Mouse (Mus musculus): ENCODE results near the gene C330021F23Rik.
A peak's percentile ranks its signal among the peaks of the same experiment; 100 is the strongest.
"Not testable (repeated sequence)": the region's sequence is repeated elsewhere in the genome, so short reads cannot be mapped to it uniquely, and the experiment has no call there.

The C330021F23Rik gene

DNA sequence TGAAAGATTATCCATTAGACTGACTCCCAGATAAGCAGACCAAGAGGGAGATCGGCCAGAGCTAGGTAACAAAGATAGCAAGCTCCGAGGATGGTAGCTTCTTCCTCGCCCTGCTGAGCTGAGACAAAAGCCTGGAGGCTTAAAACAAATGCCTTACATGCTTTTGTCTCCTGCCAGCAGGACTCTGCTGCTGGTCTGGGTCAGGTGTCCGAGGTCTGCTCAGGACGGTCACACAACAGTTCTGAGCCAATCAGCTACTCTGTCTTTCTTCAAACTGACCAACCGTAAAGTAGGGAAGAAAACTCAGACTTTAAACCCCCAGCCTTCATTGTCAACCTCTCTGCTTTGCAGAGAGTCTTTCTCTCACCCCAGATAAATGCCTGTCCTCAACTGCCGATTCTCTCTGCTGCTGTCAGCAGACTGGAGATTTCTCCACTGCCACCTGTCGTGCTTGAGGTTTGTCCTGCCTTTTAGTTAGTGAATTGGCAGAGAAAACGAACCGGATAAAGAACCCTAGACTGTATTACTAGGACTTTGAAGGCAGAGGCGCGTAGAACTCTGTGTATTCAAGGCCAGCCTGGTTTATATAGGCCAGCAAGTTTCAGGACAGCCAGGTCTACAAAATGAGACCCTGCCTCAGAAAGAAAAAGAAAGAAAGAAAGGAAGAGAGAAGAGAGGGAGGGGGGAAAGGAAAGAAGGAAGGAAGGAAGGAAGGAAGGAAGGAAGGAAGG is at the start of gene C330021F23Rik:
Gene C330021F23Rik, plus strand, starts transcription at position 350 of the 731 bp plus-strand sequence.
- peak; percentile 17 for DNase-seq

DNA sequence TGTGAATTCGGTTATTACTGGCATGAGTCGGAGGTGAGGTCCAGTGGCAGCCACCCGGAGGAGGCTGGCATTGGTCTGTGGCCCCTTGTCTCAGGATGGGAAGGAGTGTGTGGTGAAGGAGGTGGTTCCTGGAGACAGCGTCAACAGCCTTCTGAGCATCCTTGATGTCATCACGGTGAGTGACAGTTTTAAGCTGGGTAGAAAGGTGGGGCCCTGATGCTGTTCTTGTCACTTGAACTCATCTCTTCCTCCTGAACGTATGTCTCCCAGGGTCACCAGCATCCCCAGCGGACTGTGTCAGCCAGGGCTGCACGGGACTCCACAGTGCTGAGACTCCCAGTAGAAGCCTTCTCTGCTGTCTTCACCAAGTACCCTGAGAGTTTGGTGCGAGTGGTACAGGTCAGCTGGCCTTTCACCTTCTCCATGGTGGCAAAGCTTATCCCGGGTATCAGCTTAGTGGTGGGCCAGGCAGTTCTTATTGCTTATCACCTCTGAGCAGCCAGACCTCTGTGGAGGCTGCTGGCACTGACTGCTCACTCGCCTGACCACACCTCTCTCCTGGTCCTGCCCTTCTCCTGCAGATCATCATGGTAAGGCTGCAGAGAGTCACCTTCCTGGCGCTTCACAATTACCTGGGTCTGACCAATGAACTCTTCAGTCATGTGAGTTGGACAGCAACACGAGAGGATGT is 45.6 kb upstream of the C330021F23Rik start:
- DNase-seq, result peak; percentile 87

DNA sequence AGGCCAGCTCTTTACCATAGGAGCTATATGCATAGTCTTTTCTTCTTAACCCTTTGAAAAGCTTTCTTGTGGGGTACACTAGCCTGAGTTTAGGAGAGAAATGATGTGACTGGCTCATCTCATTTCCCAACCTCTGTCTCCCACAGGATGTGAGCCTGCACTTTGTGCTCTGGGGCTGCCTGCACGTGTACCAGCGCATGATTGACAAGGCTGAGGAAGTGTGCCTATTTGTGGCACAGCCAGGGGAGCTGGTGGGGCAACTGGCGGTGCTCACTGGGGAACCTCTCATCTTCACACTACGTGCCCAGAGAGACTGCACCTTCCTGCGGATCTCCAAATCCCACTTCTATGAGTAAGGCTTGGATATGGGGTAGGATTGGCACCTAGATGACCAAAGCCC is 37.0 kb upstream of the C330021F23Rik start:
- no peak for DNase-seq

GRCm38 (mm10) chr8:3531936-3532335 is 35.9 kb upstream of the C330021F23Rik start:
- no peak for DNase-seq

DNA sequence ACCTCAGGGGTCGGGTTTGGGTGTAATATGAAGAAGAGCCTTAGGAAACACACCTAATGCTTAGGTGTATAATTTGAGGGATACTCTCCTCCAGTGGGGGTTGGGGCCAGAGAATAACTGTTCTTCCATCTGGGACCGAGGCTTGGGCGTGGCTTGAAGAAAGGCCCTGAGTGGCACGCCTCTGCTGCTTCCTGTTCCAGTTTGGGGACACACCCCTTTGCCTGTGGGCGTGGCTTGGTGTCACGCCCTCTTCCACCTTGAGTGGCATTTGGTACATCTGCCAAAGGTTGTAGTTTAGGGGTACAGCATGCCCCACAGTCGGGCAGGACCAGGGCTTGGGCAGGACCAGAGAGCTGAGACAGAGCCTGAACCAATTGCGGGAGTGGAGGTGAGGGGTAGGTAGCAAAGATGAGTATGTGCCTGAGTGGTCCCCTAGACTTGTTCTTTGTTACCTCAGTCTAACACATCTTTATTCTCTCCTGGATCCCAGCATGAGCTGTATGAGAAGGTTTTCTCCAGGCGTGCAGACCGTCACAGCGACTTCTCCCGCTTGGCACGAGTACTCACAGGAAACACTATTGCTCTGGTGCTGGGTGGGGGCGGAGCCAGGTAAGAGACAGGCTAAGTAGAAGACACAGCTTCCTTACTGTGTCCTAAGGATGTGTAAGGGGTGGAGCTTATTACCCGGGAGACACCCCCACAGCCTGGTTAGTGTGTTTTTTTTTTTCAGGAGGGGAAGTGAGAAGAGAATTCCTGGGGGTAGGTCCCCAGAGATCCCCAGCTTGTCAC is 31.5 kb upstream of the C330021F23Rik start:
- peak; percentile 88 for DNase-seq

- no peak for DNase-seq
Observed at GRCm38 (mm10) chr8:3536940-3537339, 30.9 kb upstream of the C330021F23Rik start.

GRCm38 (mm10) chr8:3537666-3538065 is 30.1 kb upstream of the C330021F23Rik start:
- no peak for DNase-seq

GRCm38 (mm10) chr8:3539146-3539545 is 28.6 kb upstream of the C330021F23Rik start:
- DNase-seq, result no peak

GRCm38 (mm10) chr8:3540076-3540475 is 27.7 kb upstream of the C330021F23Rik start:
- DNase-seq, result no peak

GRCm38 (mm10) chr8:3546511-3546910 is 21.3 kb upstream of the C330021F23Rik start:
- DNase-seq, result no peak

DNA sequence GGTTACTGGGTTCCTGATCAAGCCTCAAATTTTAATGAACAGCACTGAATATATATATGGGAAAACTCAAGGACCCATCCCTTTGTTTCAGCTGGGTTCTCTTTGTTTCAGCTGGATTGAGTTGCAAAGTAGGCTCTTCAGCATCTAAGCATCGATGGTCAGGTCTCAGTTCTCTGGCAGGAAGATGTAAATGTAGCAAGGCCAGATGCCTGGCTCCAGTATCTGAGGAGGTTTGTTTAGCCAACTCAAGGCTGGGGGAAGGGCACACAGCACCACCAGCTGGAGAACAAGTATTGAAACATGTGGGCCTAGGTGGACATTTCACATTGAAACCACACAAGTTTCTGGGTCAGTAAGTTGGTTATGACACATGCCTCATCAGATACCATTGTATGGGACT is 15.6 kb upstream of the C330021F23Rik start:
- no peak for DNase-seq

- DNase-seq, result no peak
Observed at GRCm38 (mm10) chr8:3556114-3556513, 11.7 kb upstream of the C330021F23Rik start.

GRCm38 (mm10) chr8:3568378-3568777 is 588 bp downstream of the C330021F23Rik start:
- no peak for DNase-seq

DNA sequence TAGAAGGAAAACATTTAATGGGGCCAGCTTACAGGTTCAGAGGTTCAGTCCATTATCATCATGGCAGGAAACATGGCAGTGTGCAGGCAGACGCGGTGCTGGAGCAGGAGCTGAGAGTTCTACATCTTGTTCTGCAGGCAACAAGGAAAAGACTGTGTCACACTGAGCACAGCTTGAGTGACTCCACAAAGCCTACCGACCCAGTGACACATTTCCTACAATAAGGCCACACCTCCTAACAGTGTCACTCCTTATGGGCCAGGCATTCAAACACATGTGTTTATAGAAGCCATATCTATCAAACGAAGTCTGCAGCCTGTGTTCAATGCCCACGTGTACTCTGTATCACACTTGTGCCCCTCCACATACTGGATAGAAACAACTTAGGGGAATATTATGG is 2.0 kb downstream of the C330021F23Rik start:
- no peak for DNase-seq

DNA sequence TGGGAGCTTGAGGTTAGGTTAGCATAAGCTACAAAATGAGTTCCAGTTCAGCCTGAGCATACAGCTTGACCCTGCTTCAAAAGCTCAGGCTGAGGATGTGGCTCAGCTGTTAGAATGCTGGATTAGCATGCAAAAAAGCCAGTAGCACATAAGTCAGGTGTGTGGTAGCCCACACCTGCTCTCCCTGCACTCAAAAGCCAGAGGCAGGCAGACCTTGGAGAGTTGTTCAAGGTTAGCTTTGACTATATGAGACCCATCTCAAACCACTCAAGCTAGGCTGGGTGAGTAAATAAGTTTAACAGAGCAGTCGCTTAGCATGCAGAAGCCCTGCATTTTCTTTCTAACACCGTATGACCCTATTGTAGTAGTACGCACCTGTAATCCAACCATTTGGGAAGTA is 6.8 kb downstream of the C330021F23Rik start:
- DNase-seq, result no peak

DNA sequence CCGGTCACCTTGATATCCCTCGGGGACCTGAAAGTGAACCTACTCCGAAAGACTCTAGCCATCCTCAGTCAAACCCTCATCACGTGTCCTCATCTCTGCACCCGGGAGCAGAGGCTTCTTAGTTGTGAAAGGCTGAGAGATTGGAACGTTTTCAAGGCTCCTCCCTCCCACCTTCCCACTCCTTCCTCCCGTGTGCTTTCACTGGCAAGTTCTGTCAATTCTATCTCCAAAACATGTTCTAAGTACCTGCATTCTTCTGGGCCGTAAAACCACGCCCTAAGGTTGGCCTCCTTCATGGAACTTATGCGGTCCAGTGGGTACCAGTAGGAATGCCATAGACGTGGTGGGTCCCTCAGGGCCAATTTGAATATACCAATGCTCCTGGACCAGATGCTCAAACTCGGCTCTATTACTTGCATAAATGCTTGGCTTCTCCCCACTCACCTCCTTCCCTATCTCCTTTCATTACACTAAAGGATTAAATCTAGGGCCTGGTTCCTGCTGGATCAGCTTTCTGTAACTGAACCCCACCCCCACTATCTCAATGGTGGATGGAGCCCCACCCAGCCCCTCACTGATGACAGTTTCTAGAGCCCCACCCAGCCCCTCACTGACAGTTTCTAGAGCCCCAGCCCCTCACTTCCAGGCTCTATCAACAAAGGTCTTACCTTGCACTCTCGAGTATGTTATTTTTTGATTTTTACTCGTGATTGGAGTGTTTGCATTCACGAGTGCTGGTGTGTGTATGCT is 8.6 kb downstream of the C330021F23Rik start:
- DNase-seq, result no peak

DNA sequence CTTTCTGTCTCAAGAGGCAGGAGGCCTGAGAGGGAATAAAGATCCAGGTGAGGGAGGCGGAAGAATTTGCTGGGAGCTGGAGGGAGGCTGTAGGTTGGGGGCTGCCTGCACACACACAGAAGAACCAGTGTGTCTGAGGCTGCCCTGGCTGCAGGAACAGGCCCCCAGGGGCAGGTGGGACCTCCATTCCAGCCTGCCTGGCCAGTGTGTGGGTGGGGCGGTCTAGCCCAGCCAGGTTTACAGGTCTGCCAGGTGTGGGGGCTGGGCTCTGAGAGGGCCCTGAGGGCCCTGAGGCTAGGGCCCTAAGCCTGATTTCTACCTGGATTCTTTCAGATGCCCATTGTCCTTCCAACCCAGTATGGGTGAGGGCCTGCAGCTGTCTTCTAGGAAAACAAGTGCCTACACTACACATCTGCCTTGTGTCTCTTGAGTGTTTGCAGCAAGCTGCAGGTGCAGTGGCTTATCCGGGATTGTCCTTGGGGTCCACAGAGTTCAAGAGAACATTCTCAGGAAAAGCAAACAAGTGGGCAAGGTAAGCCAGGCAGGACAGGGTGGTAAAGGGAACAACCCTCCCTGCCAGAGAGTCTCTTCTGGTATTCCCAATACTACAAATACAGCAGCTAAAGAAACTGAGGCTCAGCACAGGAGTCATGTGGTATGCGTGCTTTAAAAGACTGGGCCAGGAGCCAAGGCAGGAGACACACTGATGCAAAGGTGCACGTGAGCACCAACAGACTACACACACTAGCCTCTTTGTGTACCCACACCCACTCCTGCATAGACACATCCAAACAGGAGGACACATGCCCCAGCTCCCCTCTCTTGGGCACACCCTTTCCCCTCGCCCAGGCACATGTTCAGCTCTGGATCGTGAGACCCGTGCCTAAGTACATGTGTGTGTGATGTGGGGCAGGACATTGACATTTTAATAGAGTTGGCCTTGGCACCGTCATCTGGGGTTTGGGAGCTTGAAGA is 11.9 kb downstream of the C330021F23Rik start:
- no peak for DNase-seq

GRCm38 (mm10) chr8:3581961-3582360 is 14.2 kb downstream of the C330021F23Rik start:
- not testable (repeated sequence) for DNase-seq

DNA sequence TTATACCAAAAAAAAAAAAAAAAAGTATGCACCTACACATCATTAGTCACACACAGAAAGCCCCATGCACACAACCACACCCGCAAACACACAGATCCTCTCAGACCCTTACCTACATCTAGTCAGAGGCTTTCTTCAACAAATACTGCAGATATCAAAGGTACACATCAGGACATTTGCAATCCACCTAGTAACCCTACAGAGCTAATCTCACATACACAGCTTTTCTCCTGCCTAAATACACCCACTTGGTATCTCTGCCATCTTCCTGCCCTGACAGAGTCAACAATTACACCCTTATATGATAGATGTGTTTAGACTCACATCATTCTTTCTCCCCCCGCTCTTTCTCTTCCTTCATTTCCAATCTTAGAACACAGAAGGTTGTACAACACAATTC is 18.7 kb downstream of the C330021F23Rik start:
- no peak for DNase-seq

DNA sequence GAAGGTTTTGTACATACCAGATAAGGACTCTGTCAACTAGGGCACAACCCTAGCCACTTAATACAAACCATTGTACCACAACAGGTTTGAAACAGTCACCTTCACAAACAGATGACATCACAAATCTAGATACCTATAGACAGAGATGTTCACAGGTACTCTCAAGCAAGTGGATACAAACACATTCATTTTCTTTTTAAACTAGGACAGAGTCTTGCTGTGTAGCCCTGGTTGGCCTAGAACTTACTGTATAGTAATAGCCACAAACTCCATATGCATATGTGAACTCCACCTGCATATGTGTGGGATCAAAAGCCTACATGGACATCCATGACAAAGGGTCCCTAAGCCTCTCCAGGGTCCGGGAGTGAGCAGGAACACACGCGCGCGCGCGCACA is 19.2 kb downstream of the C330021F23Rik start, which contains the start of gene Camsap3:
Gene Camsap3, plus strand, starts transcription at position 301 of the 398 bp plus-strand sequence.
- DNase-seq, result no peak
